Mouse (Mus musculus) hindlimb bud, embryonic 11.5 days (tissue): ENCODE measurements around the gene Zfp362.

Experiments
- DNase-seq: peaks from one replicate; pipeline ENCODE4 v3.0.0-alpha.2; 2012; ENCODE audit warnings: low read depth, low spot score; ENCODE audit errors: extremely low spot score

The Zfp362 gene

DNA sequence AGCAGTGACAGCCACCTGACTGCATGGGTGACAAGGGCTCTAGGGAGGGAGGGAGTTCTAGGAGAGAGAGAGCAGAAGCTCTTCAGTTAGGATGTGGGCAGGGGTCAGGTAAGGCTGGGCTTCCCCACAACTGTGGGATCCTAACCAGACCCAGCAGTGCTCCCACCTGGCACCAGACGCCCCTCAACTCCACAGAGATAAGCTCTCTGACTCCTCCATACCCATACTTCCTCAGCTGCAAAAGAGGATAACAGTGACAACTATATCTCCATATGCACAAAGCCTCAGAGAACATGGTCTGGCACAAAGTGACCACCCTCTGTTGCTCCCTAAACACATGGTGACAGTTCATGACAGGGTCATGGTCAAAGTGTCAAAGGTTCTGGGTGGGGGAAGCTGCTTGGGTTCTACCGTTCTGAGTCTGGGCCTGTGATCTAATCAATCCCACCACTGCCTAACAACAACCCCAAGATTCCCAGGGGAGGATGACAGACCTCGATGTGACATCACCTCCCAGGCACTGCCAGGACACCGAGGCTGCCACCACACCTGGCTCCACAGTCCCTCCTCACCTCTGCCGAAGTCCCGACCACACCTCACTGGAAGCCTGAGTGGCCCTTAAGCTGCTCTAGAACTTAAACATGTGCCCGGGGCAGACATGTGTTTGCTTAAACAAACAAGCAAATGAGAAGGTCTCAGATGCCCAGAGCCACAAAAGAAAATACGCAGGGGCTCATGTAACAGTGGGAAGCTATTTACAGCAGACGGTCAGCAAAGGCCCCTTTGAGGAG is 4.0 kb downstream of the Zfp362 start:
- no peak for DNase-seq

GRCm38 (mm10) chr4:128796788-128797187 is 9.1 kb downstream of the Zfp362 start:
- DNase-seq, result no peak

- no peak for DNase-seq
These were observed 10.2 kb downstream of the Zfp362 start for GRCm38 (mm10) chr4:128795596-128795995.

DNA sequence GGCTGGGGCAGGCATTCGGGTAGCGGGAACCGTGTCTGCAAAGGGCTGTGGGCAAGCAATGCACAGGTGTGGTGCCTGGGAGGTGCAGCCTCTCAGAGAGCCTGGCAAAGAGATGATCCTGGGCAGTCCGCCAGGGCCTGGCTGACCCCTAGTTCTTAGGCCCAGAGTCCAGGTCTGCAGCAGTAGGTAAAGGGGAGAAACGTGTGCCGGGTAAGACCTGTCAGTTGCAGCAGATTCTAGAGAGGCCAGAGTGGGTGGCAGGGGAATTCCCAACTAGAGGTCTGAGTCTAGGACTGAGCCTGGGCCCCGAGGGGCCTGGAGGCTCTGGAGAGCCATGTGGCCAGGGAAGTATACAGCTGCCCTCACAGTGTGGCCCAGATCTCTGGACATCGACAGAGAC is 11.6 kb downstream of the Zfp362 start:
- no peak for DNase-seq

DNA sequence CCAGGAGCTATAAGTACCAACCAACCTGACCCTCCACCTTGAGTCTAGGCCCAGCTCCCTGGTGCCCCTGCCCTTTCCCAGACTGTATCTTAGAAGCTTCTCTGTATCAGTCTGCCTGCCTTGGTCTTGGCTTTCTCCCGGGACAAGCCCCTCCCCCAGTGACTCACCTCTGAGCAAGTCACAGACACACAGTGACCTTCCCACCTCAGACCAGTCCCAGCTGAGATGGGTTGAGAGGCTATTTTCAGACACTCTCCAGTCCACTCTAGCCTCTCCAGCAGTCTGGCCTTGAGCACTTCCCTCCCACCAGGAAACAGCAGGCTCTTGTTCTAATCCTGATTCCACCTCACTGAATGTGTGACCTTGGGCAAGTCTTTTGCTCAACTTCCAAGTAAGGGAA is 12.1 kb downstream of the Zfp362 start:
- DNase-seq, result no peak

GRCm38 (mm10) chr4:128789646-128790045 is 16.2 kb downstream of the Zfp362 start:
- no peak for DNase-seq

- no peak for DNase-seq
These were observed 17.7 kb downstream of the Zfp362 start for GRCm38 (mm10) chr4:128788108-128788507.

- DNase-seq, result no peak
These were observed 18.6 kb downstream of the Zfp362 start for GRCm38 (mm10) chr4:128787023-128787939.

DNA sequence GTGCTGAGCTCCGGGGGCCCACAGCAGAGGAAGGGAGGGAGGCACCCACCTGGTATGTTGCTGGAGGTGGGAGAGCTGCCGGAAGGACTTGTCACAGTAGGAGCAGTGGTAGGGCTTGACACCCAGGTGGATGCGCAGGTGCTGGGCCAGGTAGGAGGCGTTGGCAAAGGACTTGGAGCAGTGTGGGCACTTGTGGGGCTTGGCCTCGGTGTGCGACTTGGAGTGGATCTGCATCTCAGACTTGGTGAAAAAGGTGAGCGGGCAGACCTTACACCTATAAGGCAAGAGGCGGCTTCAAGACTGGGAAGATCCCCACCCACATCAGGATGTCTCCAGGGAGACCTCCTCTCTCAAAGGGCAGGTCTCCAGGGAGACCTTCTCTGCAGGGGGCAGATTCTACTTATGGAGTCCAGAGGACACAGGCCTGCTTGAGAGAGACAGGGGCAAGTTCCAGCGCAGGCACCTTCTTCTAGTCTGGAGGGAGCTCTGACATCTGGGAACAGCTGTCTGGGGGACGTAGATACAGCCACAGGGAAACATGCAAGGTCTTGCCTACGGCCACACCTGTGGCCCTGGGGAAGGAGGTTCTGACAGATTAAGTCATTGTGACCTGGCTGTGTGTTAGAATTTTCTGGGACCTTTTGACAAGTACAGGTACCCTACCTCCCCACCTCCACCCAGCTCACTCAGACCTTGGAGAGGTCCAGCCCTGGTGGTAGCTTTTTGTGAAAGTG is 19.8 kb downstream of the Zfp362 start:
- no peak for DNase-seq

DNA sequence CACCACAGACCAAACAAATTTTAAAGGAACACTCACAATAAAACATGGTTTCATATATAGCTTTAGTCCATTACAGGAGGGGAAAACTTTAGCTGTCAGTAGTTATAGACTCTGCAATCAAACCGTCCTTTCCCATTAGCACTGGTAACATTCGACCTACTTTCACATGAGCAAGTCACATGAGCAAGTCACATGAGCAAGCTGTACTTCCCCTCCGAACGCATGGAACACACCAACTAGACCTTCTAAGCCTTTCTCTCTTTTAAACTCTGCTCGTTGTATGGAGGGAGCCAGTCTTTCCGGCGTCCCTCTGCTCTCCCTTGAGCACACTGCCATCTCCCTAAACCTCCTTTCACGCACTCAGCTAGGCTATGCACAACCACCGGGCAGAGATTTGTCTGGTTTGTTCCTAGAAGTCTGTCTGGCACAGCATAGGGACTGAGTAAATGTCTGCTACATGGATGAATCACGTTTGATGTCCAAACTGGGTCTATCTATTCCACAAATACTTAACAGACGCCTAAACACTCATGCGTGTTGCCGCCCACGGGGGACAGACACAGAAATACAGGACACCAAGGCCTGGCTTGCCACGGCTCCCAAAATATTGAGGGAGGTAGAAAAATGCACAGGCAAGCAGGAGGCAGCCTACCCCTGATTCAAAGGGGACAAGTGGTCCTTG is 20.8 kb downstream of the Zfp362 start:
- DNase-seq, result no peak

DNA sequence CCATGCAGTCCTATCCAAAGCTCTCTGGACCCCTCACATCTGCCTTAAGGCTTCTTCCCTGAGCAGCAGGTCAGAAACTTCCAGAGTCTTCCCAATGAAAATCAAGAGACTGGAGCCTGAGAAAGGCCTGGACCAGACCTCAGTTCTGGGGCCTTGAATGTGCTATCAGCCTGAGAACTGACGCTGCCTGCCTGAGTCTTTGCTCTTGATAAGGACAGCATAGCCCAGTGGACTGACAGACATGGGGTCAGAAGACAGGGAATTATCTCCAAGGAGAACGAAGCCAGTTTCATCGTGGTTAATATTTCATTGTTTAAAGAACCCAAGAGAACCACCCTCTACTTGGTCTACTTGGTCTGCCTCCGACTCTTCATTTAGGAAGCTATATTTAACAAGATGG is 23.2 kb downstream of the Zfp362 start:
- no peak for DNase-seq

GRCm38 (mm10) chr4:128782037-128782436 is 23.8 kb downstream of the Zfp362 start:
- no peak for DNase-seq

DNA sequence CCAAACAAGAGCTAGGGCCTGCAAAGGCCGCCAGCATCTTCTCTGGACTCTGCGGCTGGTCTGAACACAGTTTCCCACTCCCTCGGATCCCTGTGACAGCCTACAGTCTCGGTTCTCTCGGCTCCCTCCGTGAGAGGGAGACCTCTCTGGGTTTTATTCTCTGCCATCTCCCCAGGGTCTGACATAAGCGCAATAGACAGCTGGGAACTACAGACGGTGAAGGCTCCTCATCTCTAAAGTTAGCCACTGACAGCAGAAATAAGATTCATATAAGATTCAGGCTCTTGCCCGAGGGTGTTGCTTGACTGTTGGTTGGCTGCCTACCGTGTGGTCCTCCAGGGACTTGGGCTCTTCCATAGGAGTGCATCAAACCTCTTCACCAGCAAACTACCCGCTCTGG is 28.3 kb downstream of the Zfp362 start:
- no peak for DNase-seq

GRCm38 (mm10) chr4:128776568-128777289 is 29.1 kb downstream of the Zfp362 start:
- peak; percentile 46 for DNase-seq

- peak; percentile 20 for DNase-seq
These were observed 31.4 kb downstream of the Zfp362 start for GRCm38 (mm10) chr4:128774467-128774866.

- DNase-seq, result no peak
These were observed 32.0 kb downstream of the Zfp362 start for GRCm38 (mm10) chr4:128773820-128774219.

GRCm38 (mm10) chr4:128770698-128771097 is 35.1 kb downstream of the Zfp362 start:
- DNase-seq, result no peak

DNA sequence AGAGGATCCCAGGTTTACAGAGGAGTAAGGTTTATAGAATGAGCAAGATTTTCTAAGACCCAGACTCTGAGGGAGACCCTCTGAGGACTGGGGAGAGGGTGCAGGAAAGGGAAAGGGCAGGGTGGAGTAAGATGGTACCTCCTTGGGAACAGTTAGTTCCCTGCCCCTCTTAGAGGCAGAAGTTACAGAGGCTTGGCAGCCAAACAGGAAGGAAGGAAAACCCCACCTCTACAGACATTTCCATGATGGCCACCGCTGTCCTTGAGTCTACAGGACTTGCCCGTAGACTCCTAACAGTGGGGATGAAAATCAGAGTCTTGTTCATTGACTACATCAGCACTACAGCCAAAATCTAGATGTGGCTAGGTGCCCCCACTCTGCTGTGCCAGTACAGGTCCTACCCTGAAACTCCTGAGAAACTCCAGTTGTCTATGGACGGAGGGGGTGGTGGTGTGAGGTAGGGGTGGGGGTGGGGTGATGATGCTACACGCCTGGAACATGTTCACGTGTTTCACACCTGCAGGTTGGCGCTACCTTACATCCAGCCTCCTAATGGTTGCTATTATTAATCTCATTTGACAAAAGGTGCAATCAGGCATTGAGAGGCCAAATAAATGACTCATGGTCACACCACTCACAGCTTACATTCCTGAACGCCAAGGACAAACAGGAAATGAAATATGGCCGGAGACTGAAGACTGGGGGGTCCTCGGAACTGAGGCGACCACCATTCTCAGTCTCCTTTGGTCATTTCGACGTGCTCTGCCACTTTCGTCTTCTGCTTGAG is 36.1 kb downstream of the Zfp362 start:
- no peak for DNase-seq

GRCm38 (mm10) chr4:128768120-128768519 is 37.7 kb downstream of the Zfp362 start:
- DNase-seq, result no peak
